Mouse (Mus musculus) left cerebral cortex, postnatal 14 days (tissue): ENCODE data around the gene Kdr. TPM values are rescaled to one million over a fixed set of nuclear protein-coding genes. Genes with fewer than 3 reads are reported as not detected.

Source experiments
- DNase-seq, 2 experiments: peaks; one replicate each; pipeline ENCODE4 v3.0.0; 2021 to 2022; ENCODE audit warnings: low spot score in 2 of 2, mixed read lengths in 1 of 2
- intact Hi-C: fragments of 180-260 bp; cut with DNase I; formaldehyde crosslinking; loops from one replicate; pipeline ENCODE4 v1.15.1; 2025
- total RNA-seq, 2 experiments: library from RNA; stranded (reverse); gene quantifications; 2 replicates each; pipeline ENCODE4 v1.2.3; 2021

The Kdr gene
- total RNA-seq, 2 experiments from 2014 or later = 21.5 to 22.4 TPM

- intact Hi-C loops = no loop called here
- no peak for DNase-seq
These were observed 8.4 kb downstream of the Kdr start for GRCm38 (mm10) chr5:75969887-75970286.

- DNase-seq = no peak
- intact Hi-C loops = no loop called here
These were observed 15.7 kb downstream of the Kdr start for GRCm38 (mm10) chr5:75962558-75962957.

GRCm38 (mm10) chr5:75961741-75962469, 16.4 kb downstream of the Kdr start:
- intact Hi-C loops = no loop called here
- no peak for DNase-seq

- DNase-seq = no peak
- intact Hi-C loops = no loop called here
These were observed 18.4 kb downstream of the Kdr start for GRCm38 (mm10) chr5:75959809-75960208.

- no peak for DNase-seq
- intact Hi-C loops = no loop called here
These were observed 21.7 kb downstream of the Kdr start for GRCm38 (mm10) chr5:75956526-75956925.

GRCm38 (mm10) chr5:75955876-75956275, 22.4 kb downstream of the Kdr start:
- intact Hi-C loops = no loop called here
- DNase-seq = no peak

- DNase-seq = peak in 1 of 2 experiments; percentile 22
- intact Hi-C loops = no loop called here
These were observed 23.4 kb downstream of the Kdr start for GRCm38 (mm10) chr5:75954778-75955330.

- intact Hi-C loops = no loop called here
- DNase-seq = no peak
These were observed 24.0 kb downstream of the Kdr start for GRCm38 (mm10) chr5:75954218-75954617.

GRCm38 (mm10) chr5:75952131-75952795, 26.0 kb downstream of the Kdr start:
- intact Hi-C loops = no loop called here
- DNase-seq = no peak

- intact Hi-C loops = no loop called here
- no peak for DNase-seq
These were observed 27.4 kb downstream of the Kdr start for GRCm38 (mm10) chr5:75950866-75951265.

GRCm38 (mm10) chr5:75945394-75945793, 32.9 kb downstream of the Kdr start:
- DNase-seq = no peak
- intact Hi-C loops = no loop called here

GRCm38 (mm10) chr5:75943301-75943700, 35.0 kb downstream of the Kdr start:
- intact Hi-C loops = no loop called here
- DNase-seq = no peak

GRCm38 (mm10) chr5:75941775-75942580, 36.3 kb downstream of the Kdr start:
- DNase-seq = no peak

GRCm38 (mm10) chr5:75939144-75939732, 39.0 kb downstream of the Kdr start:
- DNase-seq = no peak
- intact Hi-C loops = no loop called here

More at GRCm38 (mm10) chr5:75941775-75942580, 36.3 kb downstream of the Kdr start:
- intact Hi-C loops = no loop called here

GRCm38 (mm10) chr5:75938012-75938411, 40.2 kb downstream of the Kdr start:
- DNase-seq = no peak
- intact Hi-C loops = no loop called here

- intact Hi-C loops = no loop called here
- DNase-seq = no peak
These were observed 42.0 kb downstream of the Kdr start for GRCm38 (mm10) chr5:75936223-75936622.

- intact Hi-C loops = no loop called here
These were observed 43.0 kb downstream of the Kdr start for GRCm38 (mm10) chr5:75935225-75935624.

GRCm38 (mm10) chr5:75934201-75934600, 44.1 kb downstream of the Kdr start:
- intact Hi-C loops = no loop called here
- DNase-seq = no peak

More at GRCm38 (mm10) chr5:75935225-75935624, 43.0 kb downstream of the Kdr start:
- no peak for DNase-seq

- intact Hi-C loops = no loop called here
- peak; percentile 25 for DNase-seq
These were observed 44.7 kb downstream of the Kdr start for GRCm38 (mm10) chr5:75933521-75934044.
